Mouse (Mus musculus) layer of hippocampus, postnatal 10 days (tissue): ENCODE data around the gene Zmat5. TPM values are rescaled to one million over a fixed set of nuclear protein-coding genes. Genes with fewer than 3 reads are reported as not detected.

Experiments
- DNase-seq, 2 experiments: peaks; one replicate each; pipeline ENCODE4 v3.0.0; 2021; ENCODE audit warnings: low spot score in 2 of 2
- total RNA-seq, 2 experiments: library from RNA; stranded (reverse); gene quantifications; 2 replicates each; pipeline ENCODE4 v1.2.3; 2021

The Zmat5 gene
- total RNA-seq, 2 experiments from 2014 or later = 31.6 to 38.2 TPM

DNA sequence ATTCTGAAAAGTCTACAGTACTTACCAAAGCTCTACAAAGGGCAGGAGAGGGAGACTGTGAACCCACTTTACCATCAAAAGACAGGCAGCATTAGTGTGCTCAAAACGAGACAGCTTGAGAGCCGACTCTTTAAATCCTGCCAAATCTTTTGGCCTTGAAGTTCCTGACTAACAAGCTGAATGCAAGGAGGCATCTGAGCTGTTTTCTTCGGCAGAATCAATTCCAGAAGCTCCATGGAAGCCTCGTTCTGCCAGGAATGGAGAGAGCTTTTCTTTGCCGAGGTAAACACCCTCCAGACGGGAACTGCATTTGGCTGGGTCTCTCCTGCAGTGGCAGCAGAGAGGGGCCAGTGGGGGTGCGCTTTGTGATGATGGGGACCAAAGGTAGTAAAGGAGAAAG, 64.8 kb downstream of the Zmat5 start:
- no peak for DNase-seq

DNA sequence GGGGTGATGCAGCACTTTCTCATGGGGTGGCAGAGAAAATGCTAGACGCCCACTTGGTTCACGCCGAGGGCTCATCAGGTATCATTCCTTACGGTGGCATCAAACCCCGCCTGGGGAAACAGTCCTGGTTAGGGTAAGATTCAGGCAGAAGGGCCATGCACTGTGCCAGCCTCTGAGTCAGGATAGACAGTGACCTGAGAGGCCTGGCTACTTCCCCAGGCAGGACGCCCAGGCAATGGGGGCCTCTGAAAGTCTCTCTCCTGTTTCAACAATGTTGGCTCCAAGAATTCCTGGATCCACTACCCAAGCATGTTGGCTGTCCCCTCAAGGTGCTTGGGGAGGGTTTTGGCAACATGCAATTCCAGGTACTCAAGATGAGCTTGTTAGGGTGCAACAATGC, 65.4 kb downstream of the Zmat5 start:
- DNase-seq = no peak

- DNase-seq = no peak
Measured at GRCm38 (mm10) chr11:4771756-4772155, 67.3 kb downstream of the Zmat5 start.

DNA sequence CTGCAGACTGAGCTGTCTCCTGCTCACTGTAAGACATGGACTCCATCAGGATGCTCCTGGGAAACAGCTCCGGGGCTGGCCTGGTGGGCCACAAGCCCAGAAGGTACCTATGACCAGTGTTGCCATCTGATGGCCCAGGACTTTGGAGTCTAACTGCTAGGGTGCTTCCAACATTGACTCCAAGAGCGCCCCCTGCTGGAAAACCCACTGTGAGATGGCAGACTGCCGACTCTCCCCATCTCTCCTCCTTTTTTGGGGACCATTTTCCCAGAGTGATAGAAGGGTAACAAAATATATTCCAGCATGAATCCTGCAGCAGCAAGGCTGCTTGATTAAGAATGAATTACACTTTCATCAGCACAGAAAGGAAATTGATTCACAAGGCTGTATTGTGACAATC, 68.4 kb downstream of the Zmat5 start:
- DNase-seq = peak; percentile 72 to 74

GRCm38 (mm10) chr11:4780927-4781326, 76.4 kb downstream of the Zmat5 start:
- no peak for DNase-seq

DNA sequence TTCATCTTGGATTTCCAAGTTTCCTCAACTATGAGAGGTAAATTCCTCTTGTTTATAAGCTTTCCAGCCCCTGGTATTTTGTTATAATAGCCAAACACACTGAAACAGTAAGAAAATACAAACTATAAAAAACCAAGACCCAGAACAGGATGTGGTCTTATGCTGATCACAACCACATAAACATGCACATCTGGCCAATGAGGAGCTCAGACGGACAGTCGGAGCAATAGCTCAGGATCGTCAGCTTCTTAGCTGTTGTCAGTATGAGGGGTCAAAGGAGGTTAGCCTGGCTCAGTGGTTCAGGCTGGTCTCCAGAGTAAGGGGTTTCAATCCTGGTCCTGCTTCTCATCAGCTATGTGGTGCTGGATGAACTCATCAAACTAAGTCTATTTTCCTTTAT, 78.6 kb downstream of the Zmat5 start:
- no peak for DNase-seq

- DNase-seq = no peak
Measured at GRCm38 (mm10) chr11:4784629-4785142, 80.2 kb downstream of the Zmat5 start.

Other genes with a start within 250 kb of the Zmat5 start
- 10 to 100 TPM; 59.0 to 62.6 TPM for gene Mtmr3, start 109.8 kb upstream of the Zmat5 start, total RNA-seq
- gene Gm11032, start 84.6 kb upstream of the Zmat5 start, total RNA-seq = not detected
- 10 to 100 TPM; 23.7 to 24.4 TPM for gene Ascc2, start 66.9 kb upstream of the Zmat5 start, total RNA-seq
- 100 to 1,000 TPM; 436 to 483 TPM for gene Uqcr10, start 336 bp upstream of the Zmat5 start, total RNA-seq
- 10 to 100 TPM; 59.4 to 62.2 TPM for gene Cabp7, start 42.1 kb downstream of the Zmat5 start, total RNA-seq
- gene Nf2, start 144.9 kb downstream of the Zmat5 start, total RNA-seq = 100 to 1,000 TPM; 187 to 188 TPM
- 10 to 100 TPM; 85.4 to 89.7 TPM for gene Nipsnap1, start 169.3 kb downstream of the Zmat5 start, total RNA-seq
- 10 to 100 TPM; 39.7 to 41.8 TPM for gene Thoc5, start 190.6 kb downstream of the Zmat5 start, total RNA-seq
- gene Nefh, start 243.4 kb downstream of the Zmat5 start, total RNA-seq = 10 to 100 TPM; 39.1 to 43.0 TPM